Mouse (Mus musculus) kidney, postnatal 0 days (tissue): ENCODE results near the gene Sh3pxd2a. TPM values are rescaled to one million over a fixed set of nuclear protein-coding genes. Genes with fewer than 3 reads are reported as not detected.

ENCODE experiments used
- ATAC-seq: fragments of 200-750 bp; cut with Nextera tagmentation; replicated peaks from 2 replicates; pipeline ENCODE4 v1.8.0; 2017; ENCODE audit warnings: low read depth, moderate number of reproducible peaks, moderate TSS enrichment, moderate library complexity; ENCODE audit not compliant: low FRiP score
- DNase-seq: peaks from one replicate; pipeline ENCODE4 v3.0.0-alpha.2; 2016; ENCODE audit warnings: low spot score
- H3K27ac ChIP-seq: fragments of 300-500 bp; sonication (generic); 2 replicates; pipeline ENCODE4 v1.5.1; 2014; ENCODE audit warnings: mild to moderate bottlenecking
- H3K27me3 ChIP-seq: fragments of 300-500 bp; sonication (generic); 2 replicates; pipeline ENCODE4 v1.6.1; 2014; ENCODE audit warnings: low read length, mixed read lengths; ENCODE audit not compliant: insufficient read depth
- H3K36me3 ChIP-seq: fragments of 300-500 bp; sonication (generic); 2 replicates; pipeline ENCODE4 v1.6.1; 2014; ENCODE audit warnings: low read length, mixed read lengths; ENCODE audit not compliant: insufficient read depth
- H3K4me1 ChIP-seq: fragments of 300-500 bp; sonication (generic); replicated peaks from 2 replicates; pipeline ENCODE4 v1.6.1; 2014; ENCODE audit warnings: antibody characterized with exemption, low read length, mixed read lengths; ENCODE audit not compliant: insufficient read depth
- H3K4me2 ChIP-seq: fragments of 300-500 bp; sonication (generic); 2 replicates; pipeline ENCODE4 v1.6.1; 2014; ENCODE audit warnings: mild to moderate bottlenecking, low read length, moderate library complexity, mixed read lengths
- H3K4me3 ChIP-seq: fragments of 300-500 bp; sonication (generic); replicated peaks from 2 replicates; pipeline ENCODE4 v1.5.1; 2014; ENCODE audit warnings: low read depth, low read length
- H3K9ac ChIP-seq: fragments of 300-500 bp; sonication (generic); 2 replicates; pipeline ENCODE4 v1.6.1; 2014; ENCODE audit warnings: low read depth, low read length
- H3K9me3 ChIP-seq: fragments of 300-500 bp; sonication (generic); replicated peaks from 2 replicates; pipeline ENCODE4 v1.6.1; 2016; ENCODE audit warnings: low read length, inconsistent platforms, mixed read lengths
- CTCF ChIP-seq: IDR thresholded peaks from 2 replicates; pipeline ENCODE4 v1.5.1; 2016; ENCODE audit warnings: antibody characterized with exemption, low read depth, mild to moderate bottlenecking, moderate library complexity
- WGBS: fragments of 180-500 bp; shearing (Covaris S2); extraction: QIAGEN DNeasy Blood & Tissue Kit; methylation state at CpG from one replicate; pipeline ENCODE4 v1.1.7; 2014; 5-methylcytosine and 5-hydroxymethylcytosine counted together
- polyA plus RNA-seq: library from polyadenylated mRNA; unstranded; fragments of >200 nt; fragmentation: Nextera tagmentation; extraction: Ambion mirVana; gene quantifications from 2 replicates; pipeline ENCODE4 v1.2.1, GENCODE M21; 2015

The Sh3pxd2a gene
- polyA plus RNA-seq, 1 experiment from 2014 or later: 4.1 TPM

DNA sequence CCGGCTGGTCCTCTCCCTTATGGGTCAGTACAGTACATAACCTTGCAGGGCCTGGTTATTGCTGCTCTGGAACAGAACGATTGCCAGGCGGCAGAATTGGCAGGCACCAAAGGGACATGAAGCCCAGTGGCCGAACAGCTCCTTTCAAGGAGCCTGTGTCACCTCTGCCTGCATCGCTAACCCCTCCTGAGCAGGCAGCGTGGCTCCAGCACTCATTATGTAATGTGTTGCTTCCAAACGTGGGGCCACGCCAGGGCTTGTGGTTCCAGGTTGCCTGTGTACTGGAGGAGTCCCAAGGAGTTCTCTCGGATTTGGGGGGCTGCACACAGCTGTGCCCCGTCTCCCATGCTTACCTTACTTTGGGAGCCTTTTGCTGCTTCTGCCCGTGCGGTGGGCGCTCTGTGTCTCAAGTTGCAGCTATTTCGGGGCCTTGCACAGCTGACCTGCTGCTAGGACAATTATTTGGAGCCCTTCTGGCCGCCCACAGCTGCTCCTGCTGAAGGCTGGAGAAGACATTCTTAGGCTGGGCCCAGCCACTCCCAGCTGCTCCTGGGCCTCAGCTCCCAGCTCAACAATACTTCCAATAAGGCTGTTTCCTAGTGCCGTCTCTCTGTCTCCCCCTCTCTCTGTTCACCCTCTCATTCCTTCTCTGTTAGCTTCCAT, 215.2 kb downstream of the Sh3pxd2a start:
- Histone ChIP-seq H3K4me3 (no peak overlapping the region), H3K9me3 (no peaks in the 10 kb centered on the region), H3K9ac (no peak overlapping the region), H3K4me1 (peaks cover 6% of the 10 kb centered on the region; the same call in 1 of the 2 replicates), H3K4me2 (no peak overlapping the region), H3K27ac (no peak overlapping the region), H3K36me3 (no peaks in the 10 kb centered on the region), H3K27me3 (peaks cover 20% of the 10 kb centered on the region)
- WGBS: 45% methylated on average over 16 of the region's 16 CpGs
- no peak for TF ChIP-seq CTCF
- peak; percentile 41 for DNase-seq
- ATAC-seq: no peak

DNA sequence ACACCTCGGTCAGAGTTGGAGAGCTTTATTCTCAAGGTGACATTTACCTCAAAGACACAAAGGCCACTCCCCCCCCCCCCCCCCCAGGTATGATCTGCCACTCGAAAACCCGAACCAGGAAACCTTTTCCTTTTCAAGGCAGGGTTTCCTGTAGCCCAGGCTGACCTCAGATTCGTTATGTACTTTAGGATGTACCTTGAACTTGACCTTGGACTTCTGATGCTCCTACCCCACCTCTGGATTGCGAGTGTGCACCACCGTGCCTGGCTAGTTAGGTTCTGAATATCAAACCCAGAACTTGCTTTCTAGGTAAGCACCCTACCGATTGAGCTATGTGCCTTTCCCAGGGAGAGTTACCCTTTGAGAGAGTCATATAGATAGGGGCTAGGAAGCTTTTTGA, 215.9 kb downstream of the Sh3pxd2a start:
- no peak overlapping the region for H3K4me2 ChIP-seq
- WGBS: 62% methylated on average over 7 of the region's 7 CpGs
- DNase-seq: no peak

DNA sequence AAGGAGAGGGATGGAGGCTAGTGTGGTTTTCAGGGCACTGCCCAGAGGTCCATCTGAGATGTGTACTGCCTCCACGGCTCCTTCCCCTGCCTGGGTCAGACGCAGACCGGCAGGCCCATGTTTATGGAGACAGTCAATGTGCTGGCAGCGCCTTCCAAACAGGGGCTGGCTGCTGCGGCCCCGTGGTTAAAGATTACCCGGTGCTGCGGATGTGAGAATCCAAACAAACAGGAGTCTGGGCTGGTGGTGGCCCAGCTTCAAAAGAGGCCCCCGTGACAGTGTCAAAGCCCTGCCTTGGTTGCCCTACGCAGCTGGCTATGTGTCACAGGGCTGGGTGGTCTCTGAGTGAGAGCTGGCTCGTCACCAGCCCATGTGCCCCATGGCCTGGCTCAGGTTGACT, 216.4 kb downstream of the Sh3pxd2a start:
- H3K27ac ChIP-seq: no peak overlapping the region
- H3K9ac ChIP-seq: 0 out of 2 replicates have a peak overlapping the region, but pooled peaks have one; percentile 27
- H3K4me2 ChIP-seq: no peak overlapping the region
- 14% methylated on average over 11 of the region's 11 CpGs for WGBS
- H3K9me3 ChIP-seq: no peaks in the 10 kb centered on the region
- H3K36me3 ChIP-seq: no peaks in the 10 kb centered on the region
- H3K4me1 ChIP-seq: no peaks in the 10 kb centered on the region
- DNase-seq (no peak), ATAC-seq (peak; percentile 43; the same call in 1 of the 2 replicates)
- no peak overlapping the region for H3K4me3 ChIP-seq
- no peak for TF ChIP-seq CTCF
- peaks cover 8% of the 10 kb centered on the region; the same call in 1 of the 2 replicates for H3K27me3 ChIP-seq

More for the DNA sequence above, 215.9 kb downstream of the Sh3pxd2a start:
- ATAC-seq: no peak
- Histone ChIP-seq H3K4me3 (no peak overlapping the region), H3K27ac (no peak overlapping the region), H3K36me3 (no peaks in the 10 kb centered on the region), H3K4me1 (peaks cover 4% of the 10 kb centered on the region; the same call in 1 of the 2 replicates), H3K9me3 (no peaks in the 10 kb centered on the region), H3K27me3 (peaks cover 12% of the 10 kb centered on the region), H3K9ac (no peak overlapping the region)
- no peak for TF ChIP-seq CTCF

DNA sequence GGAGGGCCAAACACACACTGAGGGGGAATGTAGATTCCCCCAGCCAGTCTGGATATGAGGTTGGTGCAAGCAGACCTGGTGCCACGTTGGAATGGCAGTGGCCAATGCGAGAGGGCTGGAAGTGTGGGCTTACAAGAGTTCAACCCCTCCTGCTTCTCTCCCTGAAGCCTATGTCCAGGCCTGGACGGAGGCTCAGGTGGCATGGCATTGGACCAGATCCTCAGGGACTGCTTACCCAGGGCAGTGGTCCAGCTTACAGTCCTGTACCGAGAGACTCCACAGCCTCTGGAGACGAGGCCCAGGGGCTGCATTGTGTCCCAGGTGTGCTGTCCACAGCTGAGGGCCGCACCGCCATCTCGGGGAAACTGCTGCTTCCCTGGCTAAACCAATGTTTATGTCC, 218.7 kb downstream of the Sh3pxd2a start:
- Histone ChIP-seq H3K4me1 (no peaks in the 10 kb centered on the region), H3K36me3 (no peaks in the 10 kb centered on the region), H3K27ac (no peak overlapping the region), H3K9me3 (no peaks in the 10 kb centered on the region), H3K9ac (no peak overlapping the region), H3K4me3 (no peak overlapping the region), H3K27me3 (no peaks in the 10 kb centered on the region), H3K4me2 (no peak overlapping the region)
- DNase-seq: no peak
- no peak for ATAC-seq
- TF ChIP-seq CTCF: no peak
- WGBS: 75% methylated on average over 8 of the region's 8 CpGs

DNA sequence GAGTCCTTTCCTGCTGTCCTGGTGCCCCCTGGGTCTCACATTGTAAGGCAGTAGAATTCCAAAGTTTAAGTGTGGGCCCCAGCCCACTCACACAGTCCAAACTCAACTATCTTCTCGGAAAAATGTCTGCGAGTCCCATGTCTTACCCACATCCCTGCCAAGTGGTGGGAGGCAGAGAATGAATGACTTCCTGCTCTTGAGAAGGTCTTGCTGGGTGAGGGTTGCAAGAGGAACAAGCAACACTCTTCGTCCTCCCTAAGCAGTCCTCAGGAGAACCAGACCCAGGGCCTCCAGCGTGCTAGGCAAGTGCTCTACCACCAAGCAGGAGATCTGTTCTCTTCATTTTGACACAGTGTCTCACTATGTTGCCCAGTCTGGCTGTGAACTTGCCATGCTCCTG, 222.0 kb downstream of the Sh3pxd2a start:
- no peak overlapping the region for H3K4me2 ChIP-seq
- H3K36me3 ChIP-seq: no peaks in the 10 kb centered on the region
- DNase-seq (no peak), ATAC-seq (no peak)
- H3K27ac ChIP-seq: no peak overlapping the region
- H3K4me1 ChIP-seq: no peaks in the 10 kb centered on the region
- H3K27me3 ChIP-seq: no peaks in the 10 kb centered on the region
- TF ChIP-seq CTCF: no peak
- no peaks in the 10 kb centered on the region for H3K9me3 ChIP-seq
- H3K4me3 ChIP-seq: no peak overlapping the region
- no peak overlapping the region for H3K9ac ChIP-seq
- WGBS: 77% methylated on average over 4 of the region's 4 CpGs

DNA sequence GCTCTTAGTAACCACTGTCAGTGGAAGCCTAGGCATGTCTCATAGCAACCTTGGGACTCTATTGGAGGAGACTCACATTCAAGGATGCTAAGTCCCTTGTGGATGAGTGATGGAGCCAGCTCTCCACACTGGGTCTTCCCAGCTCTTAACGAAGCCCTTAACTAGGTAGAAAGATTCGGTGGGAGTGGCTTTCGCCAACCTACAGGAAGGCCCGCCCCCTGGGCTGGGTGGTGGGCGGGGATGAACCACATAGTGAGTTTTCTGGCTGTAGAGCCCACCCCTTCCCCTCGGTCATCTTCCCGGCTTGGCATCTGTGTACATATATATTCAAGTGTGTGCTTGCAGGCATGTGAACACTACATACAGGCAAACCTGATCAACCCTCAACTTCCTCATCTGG, 223.2 kb downstream of the Sh3pxd2a start:
- WGBS: 74% methylated on average over 7 of the region's 7 CpGs
- Histone ChIP-seq H3K27ac (no peak overlapping the region), H3K9me3 (no peaks in the 10 kb centered on the region), H3K36me3 (no peaks in the 10 kb centered on the region), H3K4me2 (no peak overlapping the region), H3K27me3 (no peaks in the 10 kb centered on the region), H3K4me3 (no peak overlapping the region), H3K4me1 (no peaks in the 10 kb centered on the region), H3K9ac (no peak overlapping the region)
- no peak for DNase-seq
- TF ChIP-seq CTCF: no peak
- ATAC-seq: no peak
